Mouse (Mus musculus) embryonic facial prominence, embryonic 11.5 days (tissue): ENCODE data around the gene Cacnb1. TPM values are rescaled to one million over a fixed set of nuclear protein-coding genes. Genes with fewer than 3 reads are reported as not detected.

Source experiments
- ATAC-seq: fragments of 200-750 bp; cut with Nextera tagmentation; replicated peaks from 2 replicates; pipeline ENCODE4 v1.8.0; 2017; ENCODE audit warnings: low read depth; ENCODE audit not compliant: insufficient number of reproducible peaks, low FRiP score, low TSS enrichment
- DNase-seq: peaks from one replicate; pipeline ENCODE4 v3.0.0-alpha.2; 2015; ENCODE audit warnings: low spot score
- H3K27ac ChIP-seq: fragments of 300-500 bp; sonication (generic); replicated peaks from 2 replicates; pipeline ENCODE4 v1.5.1; 2014; ENCODE audit warnings: mild to moderate bottlenecking, low read depth, low read length, control low read depth
- H3K27me3 ChIP-seq: fragments of 300-500 bp; sonication (generic); 2 replicates; pipeline ENCODE4 v1.6.1; 2014; ENCODE audit warnings: mild to moderate bottlenecking, low read length, moderate library complexity, mixed read lengths; ENCODE audit not compliant: control insufficient read depth, insufficient read depth
- H3K36me3 ChIP-seq: fragments of 300-500 bp; sonication (generic); replicated peaks from 2 replicates; pipeline ENCODE4 v1.6.1; 2014; ENCODE audit warnings: low read depth, mild to moderate bottlenecking, low read length, moderate library complexity, mixed read lengths; ENCODE audit not compliant: control insufficient read depth, insufficient read depth
- H3K4me1 ChIP-seq: fragments of 300-500 bp; sonication (generic); 2 replicates; pipeline ENCODE4 v1.6.1; 2014; ENCODE audit warnings: low read length, mixed read lengths; ENCODE audit not compliant: control insufficient read depth, insufficient read depth
- H3K4me2 ChIP-seq: fragments of 300-500 bp; sonication (generic); 2 replicates; pipeline ENCODE4 v1.6.1; 2014; ENCODE audit warnings: low read depth, mild to moderate bottlenecking, control low read depth, low read length, moderate library complexity
- H3K4me3 ChIP-seq: fragments of 300-500 bp; sonication (generic); 2 replicates; pipeline ENCODE4 v1.5.1; 2014; ENCODE audit warnings: low read depth, low read length, control low read depth
- H3K9ac ChIP-seq: fragments of 300-500 bp; sonication (generic); replicated peaks from 2 replicates; pipeline ENCODE4 v1.6.1; 2014; ENCODE audit warnings: mild to moderate bottlenecking, control low read depth, low read length
- H3K9me3 ChIP-seq: fragments of 300-500 bp; sonication (generic); replicated peaks from 2 replicates; pipeline ENCODE4 v1.6.1; 2016; ENCODE audit warnings: mild to moderate bottlenecking, low read length, inconsistent platforms, mixed read lengths; ENCODE audit not compliant: control insufficient read depth
- WGBS: fragments of 180-500 bp; shearing (Covaris S2); extraction: QIAGEN DNeasy Blood & Tissue Kit; methylation state at CpG from one replicate; pipeline ENCODE4 v1.1.7; 2014; 5-methylcytosine and 5-hydroxymethylcytosine counted together
- polyA plus RNA-seq: library from polyadenylated mRNA; unstranded; fragments of >200 nt; fragmentation: Nextera tagmentation; extraction: Ambion mirVana; gene quantifications from 2 replicates; pipeline ENCODE4 v1.2.1, GENCODE M21; 2014

Gene Cacnb1
- polyA plus RNA-seq, 1 experiment from 2014 or later: 6.5 TPM

- Histone ChIP-seq H3K4me2 (no peak overlapping the region), H3K9me3 (no peaks in the 10 kb centered on the region), H3K36me3 (no peaks in the 10 kb centered on the region), H3K27me3 (peaks cover 2% of the 10 kb centered on the region), H3K4me1 (no peaks in the 10 kb centered on the region; the same call in 1 of the 2 replicates), H3K4me3 (no peak overlapping the region), H3K9ac (no peak overlapping the region), H3K27ac (no peak overlapping the region)
- no peak for DNase-seq
- 50% methylated on average over 10 of the region's 10 CpGs for WGBS
- no peak for ATAC-seq
Measured at GRCm38 (mm10) chr11:97979824-97980495, 42.9 kb downstream of the Cacnb1 start.

- Histone ChIP-seq H3K9ac (no peak overlapping the region), H3K27me3 (no peaks in the 10 kb centered on the region), H3K4me2 (no peak overlapping the region), H3K9me3 (no peaks in the 10 kb centered on the region), H3K4me3 (no peak overlapping the region), H3K36me3 (no peaks in the 10 kb centered on the region), H3K4me1 (no peaks in the 10 kb centered on the region; the same call in 1 of the 2 replicates), H3K27ac (no peak overlapping the region)
- DNase-seq (no peak), ATAC-seq (no peak)
- WGBS: 89% methylated on average over 13 of the region's 13 CpGs
Measured at GRCm38 (mm10) chr11:97978392-97978791, 44.4 kb downstream of the Cacnb1 start.

GRCm38 (mm10) chr11:97977797-97978196 lies 45.0 kb downstream of the Cacnb1 start:
- H3K36me3 ChIP-seq: no peaks in the 10 kb centered on the region
- H3K27me3 ChIP-seq: no peaks in the 10 kb centered on the region
- no peaks in the 10 kb centered on the region; the same call in 1 of the 2 replicates for H3K4me1 ChIP-seq
- WGBS: 72% methylated on average over 5 of the region's 5 CpGs
- H3K4me3 ChIP-seq: no peak overlapping the region
- H3K27ac ChIP-seq: no peak overlapping the region
- H3K9me3 ChIP-seq: no peaks in the 10 kb centered on the region
- H3K9ac ChIP-seq: no peak overlapping the region
- H3K4me2 ChIP-seq: no peak overlapping the region
- DNase-seq (no peak), ATAC-seq (no peak)

GRCm38 (mm10) chr11:97974746-97975145 lies 48.1 kb downstream of the Cacnb1 start:
- H3K36me3 ChIP-seq: no peaks in the 10 kb centered on the region
- H3K9ac ChIP-seq: no peak overlapping the region
- DNase-seq (no peak), ATAC-seq (no peak)
- H3K27ac ChIP-seq: no peak overlapping the region
- H3K4me1 ChIP-seq: no peaks in the 10 kb centered on the region
- H3K4me2 ChIP-seq: no peak overlapping the region
- no peaks in the 10 kb centered on the region for H3K9me3 ChIP-seq
- no peak overlapping the region for H3K4me3 ChIP-seq
- no peaks in the 10 kb centered on the region for H3K27me3 ChIP-seq
- WGBS: 92% methylated on average over 5 of the region's 5 CpGs

- Histone ChIP-seq H3K4me3 (no peak overlapping the region), H3K4me1 (no peaks in the 10 kb centered on the region), H3K27ac (no peak overlapping the region), H3K27me3 (no peaks in the 10 kb centered on the region), H3K36me3 (no peaks in the 10 kb centered on the region), H3K9ac (no peak overlapping the region), H3K4me2 (no peak overlapping the region), H3K9me3 (no peaks in the 10 kb centered on the region)
- DNase-seq (no peak), ATAC-seq (no peak)
- WGBS: 90% methylated on average over 5 of the region's 5 CpGs
Measured at GRCm38 (mm10) chr11:97974141-97974540, 48.7 kb downstream of the Cacnb1 start.

- Histone ChIP-seq H3K4me3 (no peak overlapping the region), H3K4me2 (no peak overlapping the region), H3K27me3 (no peaks in the 10 kb centered on the region), H3K9me3 (no peaks in the 10 kb centered on the region), H3K9ac (no peak overlapping the region), H3K4me1 (no peaks in the 10 kb centered on the region), H3K36me3 (no peaks in the 10 kb centered on the region), H3K27ac (no peak overlapping the region)
- ATAC-seq: no peak
- WGBS: 76% methylated on average over 2 of the region's 2 CpGs
- DNase-seq: no peak
Measured at GRCm38 (mm10) chr11:97972434-97972833, 50.4 kb downstream of the Cacnb1 start.

- H3K4me2 ChIP-seq: no peak overlapping the region
- H3K4me3 ChIP-seq: no peak overlapping the region
- DNase-seq: no peak
- no peaks in the 10 kb centered on the region for H3K9me3 ChIP-seq
- 46% methylated on average over 7 of the region's 7 CpGs for WGBS
- H3K9ac ChIP-seq: no peak overlapping the region
- no peaks in the 10 kb centered on the region for H3K4me1 ChIP-seq
- no peak for ATAC-seq
- H3K36me3 ChIP-seq: no peaks in the 10 kb centered on the region
- H3K27me3 ChIP-seq: no peaks in the 10 kb centered on the region
- no peak overlapping the region for H3K27ac ChIP-seq
Measured at GRCm38 (mm10) chr11:97971232-97971631, 51.6 kb downstream of the Cacnb1 start.

- no peaks in the 10 kb centered on the region for H3K27me3 ChIP-seq
- H3K36me3 ChIP-seq: no peaks in the 10 kb centered on the region
- DNase-seq: no peak
Measured at GRCm38 (mm10) chr11:97970771-97971170, 52.1 kb downstream of the Cacnb1 start.

More at GRCm38 (mm10) chr11:97970771-97971170, 52.1 kb downstream of the Cacnb1 start:
- no peak overlapping the region for H3K27ac ChIP-seq
- no peak overlapping the region for H3K9ac ChIP-seq
- no peak for ATAC-seq
- WGBS: 87% methylated on average over 7 of the region's 7 CpGs
- no peak overlapping the region for H3K4me2 ChIP-seq
- H3K4me3 ChIP-seq: no peak overlapping the region
- no peaks in the 10 kb centered on the region for H3K9me3 ChIP-seq
- H3K4me1 ChIP-seq: no peaks in the 10 kb centered on the region
